35 mouse cellular contexts compared by ENCODE assay signal in the genomic region with DNA sequence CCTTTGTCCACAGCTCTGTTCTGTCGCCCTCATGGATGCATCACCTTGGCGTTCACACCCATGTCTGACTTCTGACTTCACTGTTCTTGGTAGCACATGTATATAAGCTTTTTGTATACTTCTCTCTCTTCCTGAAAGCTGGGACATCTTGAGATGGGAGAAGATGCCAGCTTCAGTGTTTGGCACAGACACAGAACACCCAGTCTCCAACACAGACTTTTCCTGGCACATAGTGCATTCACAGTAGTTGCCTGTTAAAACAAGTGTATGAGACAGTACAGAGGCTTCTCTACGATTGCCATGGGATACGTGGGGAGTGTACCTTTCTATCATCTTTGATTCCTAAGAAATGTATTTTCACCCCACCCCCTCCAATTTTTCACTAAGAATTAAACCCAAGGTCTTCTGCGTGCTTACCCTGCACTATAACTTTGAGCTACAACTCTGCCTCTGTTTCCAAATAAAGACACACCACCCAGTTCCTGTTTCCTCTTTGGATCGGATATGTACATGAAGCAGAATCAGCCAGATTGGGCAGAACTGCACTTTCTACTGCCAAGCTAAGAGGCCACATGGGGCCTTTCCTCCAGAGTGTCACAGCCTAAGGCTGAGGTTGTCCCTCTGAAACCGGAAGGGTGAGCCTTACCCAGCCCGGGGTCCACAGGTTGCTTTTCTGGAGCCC. TPM values are rescaled to one million over a fixed set of nuclear protein-coding genes. Genes with fewer than 3 reads are reported as not detected.
DNase-seq lines count a peak whose midpoint lies in the region; ATAC-seq and TF ChIP-seq lines count a peak whose summit lies in the region.
"Had no signal": no experiment of that assay in that cellular context is flagged by ENCODE, and none has a peak within 500 bp of the region (broad histone marks: within the 10 kb centered on the region; RNA-seq: fewer than 3 reads in every experiment).

No protein-coding gene starts in this region.

- no peak overlapping the region for H3K4me3 ChIP-seq in spleen, adult 2 months (ENCODE audit: extremely low read depth, insufficient read depth, insufficient read length)
- no peak overlapping the region for H3K4me3 ChIP-seq in macrophage (ENCODE audit: inconsistent target)
- H3K4me3 ChIP-seq: embryonic facial prominence, embryonic 13.5 days; erythroblast, embryonic 14.5 days; heart, adult 2 months; heart, embryonic 12.5 days; limb, embryonic 13.5 days; lung, embryonic 15.5 days; megakaryocyte, embryonic 14.5 days; midbrain, embryonic 13.5 days had no signal

- H3K27ac ChIP-seq in spleen, adult 2 months (ENCODE audit: insufficient read depth, low read length) = peak overlapping the region; percentile 46
- H3K27ac ChIP-seq in macrophage = peak overlapping the region; percentile 88
- H3K27ac ChIP-seq: embryonic facial prominence, embryonic 13.5 days; heart, adult 2 months; hindbrain, embryonic 14.5 days; limb, embryonic 13.5 days; liver, embryonic 14.5 days; lung, embryonic 15.5 days; midbrain, embryonic 13.5 days had no signal

- TF ChIP-seq CTCF in spleen, adult 2 months (IDR thresholded peaks at IDR 0.05; ENCODE audit: extremely low read depth, insufficient read depth, insufficient read length, insufficient replicate concordance) = no peak

- peak; percentile 4 for DNase-seq in kidney, adult 9 months
- DNase-seq in kidney, postnatal 14 days = no peak
- no peak for DNase-seq in spleen, adult 2 months (ENCODE audit: low read depth in 1 of 2, low spot score in 2 of 2)
- DNase-seq in spleen, postnatal 4 days (ENCODE audit: low spot score in 2 of 2) = no peak
- DNase-seq: adrenal gland, postnatal 25 days; B cell, adult 2 months; cerebellum, adult 11 months; cerebellum, adult 9-11 months; gastrocnemius, postnatal 36 days; heart, adult 2 months; kidney, postnatal 25 days; right cerebral cortex, postnatal 25 days; thymus, postnatal 4 days had no signal

- no peak for TF ChIP-seq POLR2A in spleen, adult 2 months (IDR thresholded peaks at IDR 0.05; ENCODE audit: low read depth, low read length)

- WGBS in spleen, adult 2 months = 48% methylated on average over 8 of the region's 8 CpGs
- 50% methylated on average over 8 of the region's 8 CpGs for WGBS in macrophage (ENCODE audit: missing documents)

- H3K27me3 ChIP-seq in spleen, adult 2 months (ENCODE audit: control insufficient read depth, insufficient read depth, low read length) = no peaks in the 10 kb centered on the region

- peaks cover 8% of the 10 kb centered on the region; the same call in 1 of the 2 replicates for H3K79me2 ChIP-seq in macrophage (ENCODE audit: inconsistent target)

- no peaks in the 10 kb centered on the region for H3K36me3 ChIP-seq in spleen, adult 2 months (ENCODE audit: control insufficient read depth, insufficient read depth, low read length)
- H3K36me3 ChIP-seq in macrophage (ENCODE audit: inconsistent target) = no peaks in the 10 kb centered on the region
- H3K36me3 ChIP-seq: embryonic facial prominence, embryonic 13.5 days; heart, embryonic 12.5 days; limb, embryonic 13.5 days; lung, embryonic 15.5 days; midbrain, embryonic 13.5 days had no signal

- H3K4me1 ChIP-seq in spleen, adult 2 months (ENCODE audit: control insufficient read depth, insufficient read depth, insufficient read length) = peaks cover 46% of the 10 kb centered on the region

- ATAC-seq in megakaryocyte-erythroid progenitor cell, adult 5-6 weeks (replicated peaks; ENCODE audit: low FRiP score, low TSS enrichment, poor library complexity, severe bottlenecking) = no peak
- no peak for ATAC-seq in erythroblast, adult 5-6 weeks (replicated peaks; ENCODE audit: low FRiP score, poor library complexity, severe bottlenecking)
- ATAC-seq: intestine, postnatal 0 days; midbrain, embryonic 13.5 days had no signal

RNA-seq across cellular contexts. Expression of gene Acss1, which starts 3.5 kb away (rescaled TPM):
- polyA plus RNA-seq in spleen, adult 2 months (2012; rRNA removed) = 76.7 and 121 TPM in 2 replicates
- 10 to 100 TPM in 24 of 26 experiments, 1 to 10 TPM in 2; 5.4 to 77.7 (median 35.0) TPM for total RNA-seq in macrophage (2018; cell fraction: chromatin; rRNA removed)
- total RNA-seq in macrophage (2018; cell fraction: cytosol; rRNA removed) = 10 to 100 TPM; 12.7 to 34.3 (median 23.3) TPM
- total RNA-seq in macrophage (2018; cell fraction: nucleus; rRNA removed) = 10 to 100 TPM; 14.2 to 55.6 (median 31.4) TPM
- polyA plus RNA-seq in macrophage (2018) = 18.0 to 26.5 TPM (median 21.7 TPM) in 3 replicates
- total RNA-seq in megakaryocyte-erythroid progenitor cell, adult 5-6 weeks (2014; fragmentation: Nextera tagmentation) = 90.4 and 97.4 TPM in 2 replicates
- 66.9 and 69.4 TPM in 2 replicates for total RNA-seq in megakaryocyte-erythroid progenitor cell, adult 5-6 weeks (2017)
- total RNA-seq in erythroblast, adult 5-6 weeks (2015; ENCODE audit: low replicate concordance) = 6.3 and 12.1 TPM in 2 replicates
- total RNA-seq in erythroblast, adult 5-6 weeks (2017; ENCODE audit: low replicate concordance) = 16.0 and 17.6 TPM in 2 replicates

RNA-seq across cellular contexts. Expression of gene Vsx1, which starts 17.4 kb away (rescaled TPM):
- polyA plus RNA-seq in spleen, adult 2 months (2012; rRNA removed) = not detected in 2 replicates
- not detected for total RNA-seq in macrophage (2018; cell fraction: chromatin; rRNA removed)
- not detected for total RNA-seq in macrophage (2018; cell fraction: cytosol; rRNA removed)
- not detected for total RNA-seq in macrophage (2018; cell fraction: nucleus; rRNA removed)
- not detected in 3 replicates for polyA plus RNA-seq in macrophage (2018)
- not detected in 2 replicates for total RNA-seq in megakaryocyte-erythroid progenitor cell, adult 5-6 weeks (2014; fragmentation: Nextera tagmentation)
- not detected in 2 replicates for total RNA-seq in megakaryocyte-erythroid progenitor cell, adult 5-6 weeks (2017)
- not detected in 2 replicates for total RNA-seq in erythroblast, adult 5-6 weeks (2015; ENCODE audit: low replicate concordance)
- total RNA-seq in erythroblast, adult 5-6 weeks (2017; ENCODE audit: low replicate concordance) = 0.14 TPM in 1 of 2 replicates, not detected in the other
- total RNA-seq: adrenal gland, adult 18-20 months; adrenal gland, postnatal 25 days; gastrocnemius, adult 18-20 months; gastrocnemius, postnatal 36 days; hematopoietic stem cell, adult 5-6 weeks; layer of hippocampus, adult 18-20 months; left cerebral cortex, adult 8-10 months had no signal
- polyA plus RNA-seq: embryonic facial prominence, embryonic 13.5 days; erythroblast, embryonic 14.5 days; heart, adult 2 months; heart, embryonic 12.5 days; heart, postnatal 0 days; intestine, postnatal 0 days; kidney, embryonic 14.5 days; liver, embryonic 14.5 days; lung, embryonic 15.5 days; testis, adult 2 months; thymus, postnatal 0 days had no signal
